Mouse (Mus musculus) left cerebral cortex, postnatal 25 days (tissue): ENCODE data around the gene Rgl1. TPM values are rescaled to one million over a fixed set of nuclear protein-coding genes. Genes with fewer than 3 reads are reported as not detected.
"Not testable (repeated sequence)": the region's sequence is repeated elsewhere in the genome, so short reads cannot be mapped to it uniquely, and the experiment has no call there.

Source experiments
- DNase-seq, 2 experiments: peaks; one replicate each; pipeline ENCODE4 v3.0.0; 2022; ENCODE audit warnings: low spot score in 2 of 2, mixed read lengths in 1 of 2
- intact Hi-C: fragments of 180-260 bp; cut with DNase I; formaldehyde crosslinking; loops from one replicate; pipeline ENCODE4 v1.15.1; 2025
- total RNA-seq, 2 experiments: library from RNA; stranded (reverse); gene quantifications; 2 replicates each; pipeline ENCODE4 v1.2.3; 2021

Gene Rgl1
- total RNA-seq, 2 experiments from 2014 or later, result 121 to 148 TPM

GRCm38 (mm10) chr1:152681676-152682367, 84.3 kb downstream of the Rgl1 start:
- DNase-seq, result no peak
- intact Hi-C loops, result no loop called here

- DNase-seq, result no peak
- intact Hi-C loops, result no loop called here
These were observed 85.0 kb downstream of the Rgl1 start for GRCm38 (mm10) chr1:152681116-152681515.

GRCm38 (mm10) chr1:152678451-152678850, 87.7 kb downstream of the Rgl1 start:
- intact Hi-C loops, result no loop called here
- DNase-seq, result no peak

GRCm38 (mm10) chr1:152677482-152678211, 88.5 kb downstream of the Rgl1 start:
- intact Hi-C loops, result no loop called here
- peak in 1 of 2 experiments; percentile 44 for DNase-seq

GRCm38 (mm10) chr1:152669446-152670180, 96.5 kb downstream of the Rgl1 start:
- intact Hi-C loops, result no loop called here
- DNase-seq, result no peak

GRCm38 (mm10) chr1:152660436-152660835, 105.7 kb downstream of the Rgl1 start:
- no peak for DNase-seq
- intact Hi-C loops, result no loop called here

GRCm38 (mm10) chr1:152659961-152660360, 106.2 kb downstream of the Rgl1 start:
- DNase-seq, result peak in 1 of 2 experiments; percentile 52
- intact Hi-C loops, result no loop called here

GRCm38 (mm10) chr1:152656601-152657000, 109.5 kb downstream of the Rgl1 start:
- intact Hi-C loops, result no loop called here
- DNase-seq, result no peak

- intact Hi-C loops, result no loop called here
- DNase-seq, result no peak
These were observed 111.3 kb downstream of the Rgl1 start for GRCm38 (mm10) chr1:152654851-152655250.

GRCm38 (mm10) chr1:152651495-152651874, 114.7 kb downstream of the Rgl1 start:
- DNase-seq, result no peak
- intact Hi-C loops, result no loop called here

GRCm38 (mm10) chr1:152650856-152651494, 115.2 kb downstream of the Rgl1 start:
- intact Hi-C loops, result no loop called here
- DNase-seq, result no peak

GRCm38 (mm10) chr1:152648052-152648451, 118.1 kb downstream of the Rgl1 start:
- intact Hi-C loops, result no loop called here
- DNase-seq, result no peak

GRCm38 (mm10) chr1:152642207-152642606, 123.9 kb downstream of the Rgl1 start:
- peak in 1 of 2 experiments; percentile 19 for DNase-seq
- intact Hi-C loops, result not testable (repeated sequence)

GRCm38 (mm10) chr1:152640195-152640981, 125.8 kb downstream of the Rgl1 start:
- intact Hi-C loops, result no loop called here
- DNase-seq, result peak; percentile 34 to 64

GRCm38 (mm10) chr1:152639344-152639743, 126.8 kb downstream of the Rgl1 start:
- intact Hi-C loops, result no loop called here
- DNase-seq, result no peak

GRCm38 (mm10) chr1:152634638-152635037, 131.5 kb downstream of the Rgl1 start:
- intact Hi-C loops, result no loop called here
- no peak for DNase-seq

GRCm38 (mm10) chr1:152629780-152630179, 136.4 kb downstream of the Rgl1 start:
- intact Hi-C loops, result loop anchor here (5.0 kb wide), 1 partner anchor 102 kb away; no protein-coding TSS in a partner anchor
- DNase-seq, result no peak

- intact Hi-C loops, result loop anchor here (5.0 kb wide), 1 partner anchor 98 kb away; no protein-coding TSS in a partner anchor
- no peak for DNase-seq
These were observed 140.5 kb downstream of the Rgl1 start for GRCm38 (mm10) chr1:152625651-152626050.
